Mouse (Mus musculus) stomach, embryonic 14.5 days (tissue): ENCODE data around the gene Olfr772. TPM values are rescaled to one million over a fixed set of nuclear protein-coding genes. Genes with fewer than 3 reads are reported as not detected.
"Not testable (repeated sequence)": the region's sequence is repeated elsewhere in the genome, so short reads cannot be mapped to it uniquely, and the experiment has no call there.

Source experiments
- ATAC-seq: fragments of 200-750 bp; cut with Nextera tagmentation; 2 replicates; pipeline ENCODE4 v1.8.0; 2017; ENCODE audit warnings: low read depth, moderate TSS enrichment; ENCODE audit not compliant: insufficient number of reproducible peaks, insufficient read depth, low FRiP score
- H3K27ac ChIP-seq: fragments of 300-500 bp; sonication (generic); 2 replicates; pipeline ENCODE4 v1.5.1; 2014; ENCODE audit warnings: mild to moderate bottlenecking, low read length, moderate library complexity, mixed read lengths
- H3K27me3 ChIP-seq: fragments of 300-500 bp; sonication (generic); 2 replicates; pipeline ENCODE4 v1.6.1; 2014; ENCODE audit warnings: low read length, control low read depth, mixed read lengths; ENCODE audit not compliant: control insufficient read depth, insufficient read depth
- H3K36me3 ChIP-seq: fragments of 300-500 bp; sonication (generic); 2 replicates; pipeline ENCODE4 v1.6.1; 2014; ENCODE audit warnings: mild to moderate bottlenecking, control low read depth, low read length, moderate library complexity, mixed read lengths; ENCODE audit not compliant: control insufficient read depth, insufficient read depth
- H3K4me1 ChIP-seq: fragments of 300-500 bp; sonication (generic); 2 replicates; pipeline ENCODE4 v1.6.1; 2014; ENCODE audit warnings: low read length, control low read depth, mixed read lengths; ENCODE audit not compliant: control insufficient read depth, insufficient read depth
- H3K4me2 ChIP-seq: fragments of 300-500 bp; sonication (generic); replicated peaks from 2 replicates; pipeline ENCODE4 v1.6.1; 2014; ENCODE audit warnings: low read depth, low read length, control low read depth
- H3K4me3 ChIP-seq: fragments of 300-500 bp; sonication (generic); 2 replicates; pipeline ENCODE4 v1.5.1; 2014; ENCODE audit warnings: low read depth, low read length, control low read depth
- H3K9ac ChIP-seq: fragments of 300-500 bp; sonication (generic); replicated peaks from 2 replicates; pipeline ENCODE4 v1.6.1; 2014; ENCODE audit warnings: low read depth, mild to moderate bottlenecking, control low read depth, low read length, moderate library complexity, mixed read lengths
- H3K9me3 ChIP-seq: fragments of 300-500 bp; sonication (generic); 2 replicates; pipeline ENCODE4 v1.6.1; 2016; ENCODE audit warnings: low read depth, low read length, control low read depth; ENCODE audit not compliant: control insufficient read depth
- WGBS: fragments of 180-500 bp; shearing (Covaris S2); extraction: QIAGEN DNeasy Blood & Tissue Kit; methylation state at CpG from one replicate; pipeline ENCODE4 v1.1.7; 2014; 5-methylcytosine and 5-hydroxymethylcytosine counted together
- polyA plus RNA-seq: library from polyadenylated mRNA; unstranded; fragments of >200 nt; fragmentation: Nextera tagmentation; extraction: Ambion mirVana; gene quantifications from 2 replicates; pipeline ENCODE4 v1.2.1, GENCODE M21; 2014

The Olfr772 gene
- polyA plus RNA-seq, result not detected in 2 replicates

DNA sequence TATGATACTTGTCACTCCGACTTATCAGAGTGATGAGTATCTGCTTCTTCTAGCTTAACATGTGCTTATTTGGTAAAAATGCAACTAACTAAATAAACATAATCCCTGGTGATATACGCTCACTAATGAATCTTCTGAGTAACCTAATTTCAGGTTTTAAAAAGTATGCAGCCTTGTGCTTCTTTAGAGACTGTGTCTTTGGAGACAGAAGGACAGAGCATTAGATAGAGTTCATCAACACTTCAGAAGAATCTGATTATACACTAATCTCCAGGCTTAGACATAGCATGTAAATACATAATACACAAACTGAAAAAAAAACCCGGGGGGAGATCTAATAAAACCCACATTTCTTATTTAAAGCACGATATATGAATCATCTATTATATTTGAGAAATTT lies at the start of gene Olfr772:
TSS of gene Olfr772 (minus strand) at position 101 of the 400 bp plus-strand sequence.
- H3K9me3 ChIP-seq, H3K4me3 ChIP-seq, H3K4me2 ChIP-seq, H3K27me3 ChIP-seq, H3K27ac ChIP-seq, H3K9ac ChIP-seq, H3K4me1 ChIP-seq, ATAC-seq, H3K36me3 ChIP-seq: not testable (repeated sequence)
- 88% methylated on average over 3 of the region's 4 CpGs for WGBS

DNA sequence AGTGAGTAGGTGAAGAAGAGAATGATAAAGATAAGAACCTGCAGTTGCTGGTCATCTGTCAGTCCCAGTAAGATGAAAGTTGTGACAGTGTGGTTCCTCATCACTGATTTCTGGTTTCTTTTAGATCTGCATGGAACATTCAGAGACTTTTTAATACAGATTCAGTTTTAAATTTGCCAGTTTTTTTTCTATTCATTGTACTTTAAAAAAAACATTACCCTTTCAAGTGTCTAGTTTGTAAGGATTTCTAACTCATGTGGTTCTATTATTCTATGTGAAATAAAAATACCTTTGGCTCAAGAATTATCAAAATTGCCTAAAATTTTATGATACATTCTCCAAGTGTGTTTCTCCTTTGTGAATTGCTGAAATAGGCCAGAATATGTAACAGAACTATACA lies 9.6 kb upstream of the Olfr772 start, which contains the start of gene Olfr773:
TSS of gene Olfr773 (minus strand) at position 101 of the 400 bp plus-strand sequence.
- H3K4me3 ChIP-seq, H3K9me3 ChIP-seq: not testable (repeated sequence)

DNA sequence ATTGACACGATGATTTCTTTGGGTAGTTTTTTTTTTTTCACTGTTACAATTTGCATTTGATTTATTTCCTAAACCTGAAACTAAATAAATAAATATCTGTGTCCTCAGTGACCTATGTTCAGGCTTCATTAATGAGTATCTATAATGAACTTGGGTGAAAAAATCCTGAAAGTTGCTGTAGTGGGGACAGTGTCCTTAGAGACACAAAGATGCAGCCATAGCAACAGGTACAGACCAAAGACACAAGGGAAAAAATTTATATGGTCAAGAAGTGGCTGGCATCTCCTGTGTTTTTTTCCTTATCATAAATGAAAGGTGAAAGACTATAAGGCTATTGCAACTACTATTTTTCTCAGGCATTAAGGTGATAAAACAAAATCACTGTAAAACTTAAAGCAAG lies 13.1 kb downstream of the Olfr772 start, which contains the start of gene Olfr771:
TSS of gene Olfr771 (minus strand) at position 101 of the 400 bp plus-strand sequence.
- ATAC-seq, result no peak
- no peak within 1 kb of the TSS for H3K4me3 ChIP-seq
- 69% methylated on average over 1 of the region's 1 CpGs for WGBS

More for the DNA sequence above, 9.6 kb upstream of the Olfr772 start, which contains the start of gene Olfr773:
- not testable (repeated sequence) for H3K4me1 ChIP-seq, ATAC-seq, H3K9ac ChIP-seq, H3K4me2 ChIP-seq, H3K27ac ChIP-seq, H3K27me3 ChIP-seq, H3K36me3 ChIP-seq

DNA sequence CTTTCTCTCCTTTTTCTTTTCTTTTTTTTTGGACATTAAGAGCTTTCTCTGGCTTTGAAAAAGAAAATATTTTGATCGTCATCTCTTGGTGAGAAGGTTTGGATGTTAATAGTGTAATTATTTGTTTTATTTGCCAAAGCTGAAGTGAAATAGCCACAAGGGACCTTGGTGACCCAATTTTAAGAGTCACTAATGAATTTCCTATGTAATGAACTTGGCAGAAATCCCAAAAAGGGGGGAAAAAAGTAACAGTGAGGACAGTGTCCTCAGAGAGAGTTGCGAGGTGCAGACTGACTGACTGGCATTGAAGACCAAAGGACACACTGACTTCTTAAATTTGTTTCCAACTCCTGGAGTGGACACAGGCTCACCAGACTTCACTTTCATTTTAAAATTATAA lies 38.8 kb downstream of the Olfr772 start, which contains the start of gene Olfr770:
TSS of gene Olfr770 (minus strand) at position 101 of the 400 bp plus-strand sequence.
- no peak within 1 kb of the TSS for H3K9ac ChIP-seq
- H3K36me3 ChIP-seq, result no peaks in the 10 kb centered on the region
- H3K27me3 ChIP-seq, result no peaks in the 10 kb centered on the region
- no peak for ATAC-seq
- WGBS, result 85% methylated on average over 2 of the region's 2 CpGs
- H3K4me3 ChIP-seq, result no peak within 1 kb of the TSS
- H3K27ac ChIP-seq, result no peak within 1 kb of the TSS
- H3K4me2 ChIP-seq, result no peak within 1 kb of the TSS
- no peaks in the 10 kb centered on the region for H3K9me3 ChIP-seq
- H3K4me1 ChIP-seq, result no peaks in the 10 kb centered on the region

More for the DNA sequence above, 13.1 kb downstream of the Olfr772 start, which contains the start of gene Olfr771:
- Histone ChIP-seq H3K9me3 (no peaks in the 10 kb centered on the region), H3K4me2 (no peak within 1 kb of the TSS), H3K4me1 (no peaks in the 10 kb centered on the region), H3K27me3 (no peaks in the 10 kb centered on the region), H3K36me3 (no peaks in the 10 kb centered on the region), H3K27ac (no peak within 1 kb of the TSS), H3K9ac (no peak within 1 kb of the TSS)

Other genes with a start within 250 kb of the Olfr772 start
- 2.6 and 4.4 TPM in 2 replicates for gene Itga7, start 244.1 kb downstream of the Olfr772 start, polyA plus RNA-seq
- gene Mettl7b, start 216.9 kb downstream of the Olfr772 start, polyA plus RNA-seq, result 0.35 TPM in 1 of 2 replicates, not detected in the other
- gene Olfr9, start 188.5 kb downstream of the Olfr772 start, polyA plus RNA-seq, result not detected in 2 replicates
- gene Olfr763, start 167.1 kb downstream of the Olfr772 start, polyA plus RNA-seq, result not detected in 2 replicates
- not detected in 2 replicates for gene Olfr764-ps1, start 138.0 kb downstream of the Olfr772 start, polyA plus RNA-seq
- not detected in 2 replicates for gene Olfr765, start 127.9 kb downstream of the Olfr772 start, polyA plus RNA-seq
- not detected in 2 replicates for gene Olfr766-ps1, start 108.9 kb downstream of the Olfr772 start, polyA plus RNA-seq
- not detected in 2 replicates for gene Olfr767, start 95.0 kb downstream of the Olfr772 start, polyA plus RNA-seq
- not detected in 2 replicates for gene Olfr768, start 78.5 kb downstream of the Olfr772 start, polyA plus RNA-seq
- not detected in 2 replicates for gene Olfr769, start 60.1 kb downstream of the Olfr772 start, polyA plus RNA-seq
- gene Olfr770, start 38.9 kb downstream of the Olfr772 start, polyA plus RNA-seq, result not detected in 2 replicates
- gene Olfr771, start 13.2 kb downstream of the Olfr772 start, polyA plus RNA-seq, result not detected in 2 replicates
- gene Olfr773, start 9.5 kb upstream of the Olfr772 start, polyA plus RNA-seq, result not detected in 2 replicates
- not detected in 2 replicates for gene Olfr774, start 58.3 kb upstream of the Olfr772 start, polyA plus RNA-seq
- not detected in 2 replicates for gene Olfr775, start 70.5 kb upstream of the Olfr772 start, polyA plus RNA-seq
- not detected in 2 replicates for gene Olfr776, start 81.2 kb upstream of the Olfr772 start, polyA plus RNA-seq
- not detected in 2 replicates for gene Olfr777, start 93.6 kb upstream of the Olfr772 start, polyA plus RNA-seq
- gene Olfr780, start 140.2 kb upstream of the Olfr772 start, polyA plus RNA-seq, result not detected in 2 replicates
- gene Olfr781, start 150.9 kb upstream of the Olfr772 start, polyA plus RNA-seq, result not detected in 2 replicates
- gene Olfr782, start 170.9 kb upstream of the Olfr772 start, polyA plus RNA-seq, result not detected in 2 replicates
- 0.10 and 0.17 TPM in 2 replicates for gene Olfr784, start 206.2 kb upstream of the Olfr772 start, polyA plus RNA-seq
- not detected in 2 replicates for gene Olfr785, start 227.5 kb upstream of the Olfr772 start, polyA plus RNA-seq
- not detected in 2 replicates for gene Olfr786, start 249.4 kb upstream of the Olfr772 start, polyA plus RNA-seq